Mouse (Mus musculus) ovary, adult 2 months (tissue): ENCODE data around the gene Olfr177. TPM values are rescaled to one million over a fixed set of nuclear protein-coding genes. Genes with fewer than 3 reads are reported as not detected.

ENCODE experiments used
- polyA plus RNA-seq: library from polyadenylated mRNA; depleted of rRNA; stranded (reverse); fragments of >200 nt; gene quantifications from 2 replicates; pipeline ENCODE4 v1.2.3, GENCODE M21; 2012; rRNA removed

The Olfr177 gene
- not detected in 2 replicates for polyA plus RNA-seq

DNA sequence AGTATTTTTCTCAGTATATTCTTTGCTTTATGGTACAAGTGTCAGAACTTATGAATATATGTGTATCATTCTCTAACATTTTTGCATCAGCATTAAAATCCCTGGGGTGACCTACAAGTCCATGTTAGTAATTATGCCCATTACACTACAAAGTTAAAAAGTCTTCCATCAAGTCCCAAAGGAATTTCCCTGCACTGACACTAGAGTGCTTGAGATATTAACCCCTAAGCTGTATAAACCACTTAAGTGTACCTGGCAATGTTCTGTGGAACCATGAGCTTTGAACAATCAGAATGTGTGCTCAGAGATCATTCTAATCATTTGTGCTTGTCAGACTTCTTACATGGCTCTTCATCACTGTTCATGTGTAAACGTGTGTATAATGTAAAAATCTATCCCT is at the start of gene Olfr177:
Olfr177 (minus strand) TSS at position 101 of the 400 bp plus-strand sequence.

DNA sequence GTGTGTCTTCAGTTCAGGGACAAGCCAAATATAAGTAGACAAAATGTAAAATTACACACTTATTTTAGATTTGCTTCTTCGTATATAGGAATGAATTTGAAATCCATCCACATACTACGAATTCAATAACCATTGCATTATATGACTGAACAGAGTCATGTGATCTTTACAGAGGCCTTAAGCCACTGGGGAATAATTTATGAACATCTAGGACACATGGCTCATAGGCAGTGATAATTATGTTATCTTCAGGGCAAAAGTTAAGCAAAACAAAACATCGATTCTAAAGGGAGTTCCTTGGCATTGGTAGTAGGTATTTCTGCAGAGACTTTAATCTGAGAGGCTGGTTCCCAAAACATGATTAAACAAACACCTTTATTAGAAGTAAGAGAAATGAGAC is 17.4 kb upstream of the Olfr177 start, which contains the start of gene Olfr178:
Olfr178 (minus strand) TSS at position 101 of the 400 bp plus-strand sequence.

GRCm38 (mm10) chr16:58826732-58827319 is 47.7 kb downstream of the Olfr177 start, which contains the start of gene Olfr175-ps1:
TSS of gene Olfr175-ps1 (minus strand) at chr16:58826782.

Other genes starting within 250 kb of the Olfr177 start
- 0.47 and 0.83 TPM in 2 replicates for gene E330017A01Rik, start 236.0 kb downstream of the Olfr177 start, polyA plus RNA-seq
- gene Cpox, start 204.5 kb downstream of the Olfr177 start, polyA plus RNA-seq = 19.2 and 27.5 TPM in 2 replicates
- not detected in 2 replicates for gene Gpr15, start 155.7 kb downstream of the Olfr177 start, polyA plus RNA-seq
- 71.2 and 80.6 TPM in 2 replicates for gene Cldnd1, start 146.9 kb downstream of the Olfr177 start, polyA plus RNA-seq
- gene Olfr172, start 111.6 kb downstream of the Olfr177 start, polyA plus RNA-seq = not detected in 2 replicates
- not detected in 2 replicates for gene Olfr173, start 74.5 kb downstream of the Olfr177 start, polyA plus RNA-seq
- gene Olfr175-ps1, start 48.0 kb downstream of the Olfr177 start, polyA plus RNA-seq = not detected in 2 replicates
- not detected in 2 replicates for gene Olfr178, start 17.3 kb upstream of the Olfr177 start, polyA plus RNA-seq
- not detected in 2 replicates for gene Olfr181, start 54.0 kb upstream of the Olfr177 start, polyA plus RNA-seq
- gene Olfr180, start 54.6 kb upstream of the Olfr177 start, polyA plus RNA-seq = not detected in 2 replicates
- not detected in 2 replicates for gene Olfr183, start 120.6 kb upstream of the Olfr177 start, polyA plus RNA-seq
- gene Olfr186, start 155.5 kb upstream of the Olfr177 start, polyA plus RNA-seq = not detected in 2 replicates
- not detected in 2 replicates for gene Olfr187, start 165.0 kb upstream of the Olfr177 start, polyA plus RNA-seq
- gene Olfr190, start 203.2 kb upstream of the Olfr177 start, polyA plus RNA-seq = not detected in 2 replicates
- gene Olfr191, start 215.1 kb upstream of the Olfr177 start, polyA plus RNA-seq = not detected in 2 replicates
- not detected in 2 replicates for gene Olfr193, start 237.1 kb upstream of the Olfr177 start, polyA plus RNA-seq
- not detected in 2 replicates for gene Olfr194, start 246.3 kb upstream of the Olfr177 start, polyA plus RNA-seq